Mouse (Mus musculus) olfactory bulb, adult 2 months (tissue): Measurements from ENCODE around the gene Nsd1. TPM values are rescaled to one million over a fixed set of nuclear protein-coding genes. Genes with fewer than 3 reads are reported as not detected.

Experiments
- H3K27ac ChIP-seq: fragments of 200-500 bp; 2 replicates; pipeline ENCODE4 v1.5.1; 2012; ENCODE audit warnings: low read depth, low read length; ENCODE audit not compliant: insufficient read depth
- H3K4me1 ChIP-seq: fragments of 200-500 bp; 2 replicates; pipeline ENCODE4 v1.6.1; 2012; ENCODE audit warnings: low read length; ENCODE audit not compliant: control insufficient read depth, insufficient read depth
- H3K4me3 ChIP-seq: fragments of 200-500 bp; 2 replicates; pipeline ENCODE4 v1.5.1; 2012; ENCODE audit warnings: mild to moderate bottlenecking, low read depth, low read length, moderate library complexity; ENCODE audit not compliant: insufficient read depth
- CTCF ChIP-seq: fragments of 200-500 bp; IDR thresholded peaks from 2 replicates; pipeline ENCODE4 v1.5.1; 2012; ENCODE audit warnings: low read depth, mild to moderate bottlenecking, low read length, moderate library complexity; ENCODE audit not compliant: insufficient read depth
- POLR2A ChIP-seq: fragments of 200-500 bp; IDR thresholded peaks from 2 replicates; pipeline ENCODE4 v1.6.1; 2012; ENCODE audit warnings: mild to moderate bottlenecking, low read depth, low read length, moderate library complexity; ENCODE audit not compliant: insufficient read depth
- WGBS: fragments of 180-500 bp; shearing (Covaris S2); methylation state at CpG from one replicate; pipeline ENCODE4 v1.1.7; 2018; 5-methylcytosine and 5-hydroxymethylcytosine counted together
- polyA plus RNA-seq: library from polyadenylated mRNA; stranded (reverse); fragments of >200 nt; gene quantifications from 2 replicates; pipeline ENCODE4 v1.2.4, GENCODE M21; 2012; ENCODE audit warnings: low replicate concordance; ENCODE audit not compliant: missing spikeins, insufficient read depth, insufficient read length

Nsd1 gene
- polyA plus RNA-seq: 49.7 and 82.3 TPM in 2 replicates

GRCm38 (mm10) chr13:55209649-55210192, at the start of gene Nsd1:
Gene Nsd1 (plus strand): TSS chr13:55209782.
- TF ChIP-seq CTCF (no peak), POLR2A (no peak)
- Histone ChIP-seq H3K27ac (peak within 1 kb of the TSS; percentile 83), H3K4me3 (peak within 1 kb of the TSS; percentile 55), H3K4me1 (peaks cover 19% of the 10 kb centered on the region)
- WGBS: 57% methylated on average over 31 of the region's 31 CpGs

GRCm38 (mm10) chr13:55162365-55162764, 47.2 kb upstream of the Nsd1 start:
- Histone ChIP-seq H3K4me1 (no peaks in the 10 kb centered on the region), H3K4me3 (no peak overlapping the region), H3K27ac (no peak overlapping the region)
- TF ChIP-seq CTCF (no peak), POLR2A (no peak)
- 84% methylated on average over 7 of the region's 7 CpGs for WGBS

- H3K4me3 ChIP-seq: no peak overlapping the region
- TF ChIP-seq POLR2A (no peak), CTCF (no peak)
- WGBS: 78% methylated on average over 5 of the region's 5 CpGs
- peaks cover 7% of the 10 kb centered on the region for H3K4me1 ChIP-seq
- H3K27ac ChIP-seq: no peak overlapping the region
These were observed 46.0 kb upstream of the Nsd1 start for GRCm38 (mm10) chr13:55163553-55163952.

- WGBS: 92% methylated on average over 16 of the region's 16 CpGs
- Histone ChIP-seq H3K4me3 (no peak overlapping the region), H3K27ac (no peak overlapping the region), H3K4me1 (peaks cover 14% of the 10 kb centered on the region)
- TF ChIP-seq POLR2A (no peak), CTCF (no peak)
These were observed 43.7 kb upstream of the Nsd1 start for GRCm38 (mm10) chr13:55165831-55166339.

GRCm38 (mm10) chr13:55166806-55167725, 42.5 kb upstream of the Nsd1 start:
- WGBS: 93% methylated on average over 32 of the region's 32 CpGs
- H3K4me1 ChIP-seq: peaks cover 21% of the 10 kb centered on the region
- no peak overlapping the region for H3K27ac ChIP-seq
- no peak overlapping the region for H3K4me3 ChIP-seq
- TF ChIP-seq CTCF: no peak
- TF ChIP-seq POLR2A: 0 out of 2 replicates have a peak, but pooled peaks have one; percentile 13

GRCm38 (mm10) chr13:55167798-55168197, 41.8 kb upstream of the Nsd1 start:
- H3K27ac ChIP-seq: no peak overlapping the region
- no peak for TF ChIP-seq CTCF
- TF ChIP-seq POLR2A: no peak
- H3K4me3 ChIP-seq: no peak overlapping the region
- WGBS: 88% methylated on average over 11 of the region's 11 CpGs
- H3K4me1 ChIP-seq: peaks cover 26% of the 10 kb centered on the region

GRCm38 (mm10) chr13:55168255-55168654, 41.3 kb upstream of the Nsd1 start:
- TF ChIP-seq POLR2A (no peak), CTCF (no peak)
- H3K4me3 ChIP-seq: no peak overlapping the region
- peaks cover 26% of the 10 kb centered on the region for H3K4me1 ChIP-seq
- H3K27ac ChIP-seq: no peak overlapping the region
- WGBS: 81% methylated on average over 5 of the region's 5 CpGs

GRCm38 (mm10) chr13:55168958-55169369, 40.6 kb upstream of the Nsd1 start:
- Histone ChIP-seq H3K4me3 (no peak overlapping the region), H3K27ac (peak overlapping the region; percentile 9; the same call in 1 of the 2 replicates), H3K4me1 (peaks cover 26% of the 10 kb centered on the region)
- WGBS: 42% methylated on average over 13 of the region's 13 CpGs
- TF ChIP-seq CTCF (no peak), POLR2A (no peak)
